Mouse (Mus musculus) intestine, embryonic 15.5 days (tissue): Measurements from ENCODE around the gene Fut7. TPM values are rescaled to one million over a fixed set of nuclear protein-coding genes. Genes with fewer than 3 reads are reported as not detected.
A peak's percentile ranks its signal among the peaks of the same experiment; 100 is the strongest.

Experiments used
- ATAC-seq: fragments of 200-750 bp; cut with Nextera tagmentation; 2 replicates; pipeline ENCODE4 v1.8.0; 2017; ENCODE audit warnings: moderate TSS enrichment, moderate library complexity
- H3K27ac ChIP-seq: fragments of 300-500 bp; sonication (generic); 2 replicates; pipeline ENCODE4 v1.5.1; 2015; ENCODE audit warnings: mild to moderate bottlenecking, inconsistent platforms
- H3K27me3 ChIP-seq: fragments of 300-500 bp; sonication (generic); replicated peaks from 2 replicates; pipeline ENCODE4 v1.6.1; 2015; ENCODE audit warnings: inconsistent platforms
- H3K36me3 ChIP-seq: fragments of 300-500 bp; sonication (generic); 2 replicates; pipeline ENCODE4 v1.6.1; 2015; ENCODE audit warnings: inconsistent platforms
- H3K4me1 ChIP-seq: fragments of 300-500 bp; sonication (generic); replicated peaks from 2 replicates; pipeline ENCODE4 v1.6.1; 2015; ENCODE audit warnings: inconsistent platforms
- H3K4me2 ChIP-seq: fragments of 300-500 bp; sonication (generic); replicated peaks from 2 replicates; pipeline ENCODE4 v1.6.1; 2015; ENCODE audit warnings: mild to moderate bottlenecking, inconsistent platforms
- H3K4me3 ChIP-seq: fragments of 300-500 bp; sonication (generic); replicated peaks from 2 replicates; pipeline ENCODE4 v1.5.1; 2015; ENCODE audit warnings: inconsistent platforms
- H3K9ac ChIP-seq: fragments of 300-500 bp; sonication (generic); 2 replicates; pipeline ENCODE4 v1.6.1; 2015; ENCODE audit warnings: inconsistent platforms
- H3K9me3 ChIP-seq: fragments of 300-500 bp; sonication (generic); 2 replicates; pipeline ENCODE4 v1.6.1; 2016; ENCODE audit warnings: inconsistent platforms
- WGBS: fragments of 180-500 bp; shearing (Covaris S2); methylation state at CpG from one replicate; pipeline ENCODE4 v1.1.7; 2015; 5-methylcytosine and 5-hydroxymethylcytosine counted together
- polyA plus RNA-seq: library from polyadenylated mRNA; unstranded; fragments of >200 nt; fragmentation: Nextera tagmentation; extraction: Ambion mirVana; gene quantifications from 2 replicates; pipeline ENCODE4 v1.2.1, GENCODE M21; 2015

The Fut7 gene
- polyA plus RNA-seq, 1 experiment from 2014 or later: 0.18 TPM

GRCm38 (mm10) chr2:25465816-25466635 is 43.0 kb downstream of the Fut7 start:
- no peak overlapping the region for H3K9ac ChIP-seq
- no peak for ATAC-seq
- no peaks in the 10 kb centered on the region for H3K36me3 ChIP-seq
- WGBS: 50% methylated on average over 10 of the region's 10 CpGs
- no peaks in the 10 kb centered on the region for H3K27me3 ChIP-seq
- H3K9me3 ChIP-seq: no peaks in the 10 kb centered on the region
- no peak overlapping the region for H3K4me3 ChIP-seq
- H3K4me2 ChIP-seq: no peak overlapping the region
- H3K27ac ChIP-seq: no peak overlapping the region
- peaks cover 22% of the 10 kb centered on the region for H3K4me1 ChIP-seq

GRCm38 (mm10) chr2:25467606-25468303 is 44.7 kb downstream of the Fut7 start:
- ATAC-seq: no peak
- Histone ChIP-seq H3K27me3 (no peaks in the 10 kb centered on the region), H3K9ac (no peak overlapping the region), H3K4me3 (no peak overlapping the region), H3K4me1 (peaks cover 16% of the 10 kb centered on the region), H3K9me3 (no peaks in the 10 kb centered on the region), H3K36me3 (no peaks in the 10 kb centered on the region), H3K4me2 (no peak overlapping the region), H3K27ac (no peak overlapping the region)
- WGBS: 77% methylated on average over 14 of the region's 14 CpGs

- ATAC-seq: peak; percentile 24
- Histone ChIP-seq H3K27ac (no peak overlapping the region), H3K36me3 (no peaks in the 10 kb centered on the region)
Measured at GRCm38 (mm10) chr2:25468962-25469915, 46.2 kb downstream of the Fut7 start.

GRCm38 (mm10) chr2:25469969-25470368 is 46.9 kb downstream of the Fut7 start, which contains the start of gene Ptgds:
Ptgds (minus strand) TSS chr2:25470046.
- ATAC-seq: no peak
- Histone ChIP-seq H3K4me3 (no peak within 1 kb of the TSS), H3K4me2 (no peak within 1 kb of the TSS), H3K36me3 (no peaks in the 10 kb centered on the region), H3K27ac (no peak within 1 kb of the TSS), H3K4me1 (peaks cover 16% of the 10 kb centered on the region), H3K9ac (no peak within 1 kb of the TSS), H3K27me3 (no peaks in the 10 kb centered on the region), H3K9me3 (no peaks in the 10 kb centered on the region)
- WGBS: 52% methylated on average over 6 of the region's 6 CpGs

More at GRCm38 (mm10) chr2:25468962-25469915, 46.2 kb downstream of the Fut7 start:
- Histone ChIP-seq H3K4me1 (peaks cover 16% of the 10 kb centered on the region), H3K9me3 (no peaks in the 10 kb centered on the region), H3K9ac (no peak overlapping the region), H3K27me3 (no peaks in the 10 kb centered on the region), H3K4me2 (0 out of 2 replicates have a peak overlapping the region, but pooled peaks have one; percentile 3), H3K4me3 (no peak overlapping the region)
- 73% methylated on average over 10 of the region's 10 CpGs for WGBS

- Histone ChIP-seq H3K9ac (no peak overlapping the region), H3K36me3 (no peaks in the 10 kb centered on the region), H3K4me3 (no peak overlapping the region), H3K27ac (no peak overlapping the region), H3K27me3 (no peaks in the 10 kb centered on the region), H3K4me1 (peaks cover 11% of the 10 kb centered on the region; the same call in 1 of the 2 replicates), H3K4me2 (no peak overlapping the region), H3K9me3 (no peaks in the 10 kb centered on the region)
- ATAC-seq: no peak
- WGBS: 75% methylated on average over 2 of the region's 2 CpGs
Measured at GRCm38 (mm10) chr2:25472550-25472949, 49.5 kb downstream of the Fut7 start.

Other genes with a start within 250 kb of the Fut7 start
- gene Nrarp, start 242.5 kb upstream of the Fut7 start, polyA plus RNA-seq: 14.3 and 19.3 TPM in 2 replicates
- gene Tor4a, start 226.4 kb upstream of the Fut7 start, polyA plus RNA-seq: 16.4 and 18.5 TPM in 2 replicates
- gene Nelfb, start 211.8 kb upstream of the Fut7 start, polyA plus RNA-seq: 94.8 and 106 TPM in 2 replicates
- gene Stpg3, start 208.6 kb upstream of the Fut7 start, polyA plus RNA-seq: not detected in 2 replicates
- not detected in 2 replicates for gene Fam166a, start 204.5 kb upstream of the Fut7 start, polyA plus RNA-seq
- gene Tubb4b, start 198.6 kb upstream of the Fut7 start, polyA plus RNA-seq: 600 and 657 TPM in 2 replicates
- gene Slc34a3, start 188.9 kb upstream of the Fut7 start, polyA plus RNA-seq: 5.0 and 5.6 TPM in 2 replicates
- 0.14 and 0.29 TPM in 2 replicates for gene Rnf224, start 186.5 kb upstream of the Fut7 start, polyA plus RNA-seq
- 19.0 and 24.8 TPM in 2 replicates for gene Rnf208, start 181.0 kb upstream of the Fut7 start, polyA plus RNA-seq
- gene Cysrt1, start 180.8 kb upstream of the Fut7 start, polyA plus RNA-seq: 1.4 and 2.3 TPM in 2 replicates
- 4.3 and 5.5 TPM in 2 replicates for gene AL732309.1, start 176.4 kb upstream of the Fut7 start, polyA plus RNA-seq
- gene Tmem203, start 167.8 kb upstream of the Fut7 start, polyA plus RNA-seq: 22.8 and 23.2 TPM in 2 replicates
- gene Tprn, start 160.6 kb upstream of the Fut7 start, polyA plus RNA-seq: 20.7 and 23.6 TPM in 2 replicates
- gene Ssna1, start 150.8 kb upstream of the Fut7 start, polyA plus RNA-seq: 200 and 212 TPM in 2 replicates
- 95.8 and 103 TPM in 2 replicates for gene Anapc2, start 150.8 kb upstream of the Fut7 start, polyA plus RNA-seq
- gene Tmem210, start 135.1 kb upstream of the Fut7 start, polyA plus RNA-seq: not detected in 2 replicates
- 0.43 and 1.8 TPM in 2 replicates for gene Lrrc26, start 133.4 kb upstream of the Fut7 start, polyA plus RNA-seq
- 1.4 TPM in 2 replicates for gene Grin1, start 104.1 kb upstream of the Fut7 start, polyA plus RNA-seq
- gene Man1b1, start 90.9 kb upstream of the Fut7 start, polyA plus RNA-seq: 40.2 and 40.8 TPM in 2 replicates
- gene Dpp7, start 66.9 kb upstream of the Fut7 start, polyA plus RNA-seq: 46.0 and 48.6 TPM in 2 replicates
- 105 and 122 TPM in 2 replicates for gene Uap1l1, start 57.6 kb upstream of the Fut7 start, polyA plus RNA-seq
- 46.8 and 48.8 TPM in 2 replicates for gene Sapcd2, start 50.9 kb upstream of the Fut7 start, polyA plus RNA-seq
- 12.1 and 15.6 TPM in 2 replicates for gene Entpd2, start 27.4 kb upstream of the Fut7 start, polyA plus RNA-seq
- 40.9 and 48.2 TPM in 2 replicates for gene Npdc1, start 23.9 kb upstream of the Fut7 start, polyA plus RNA-seq
- 2.8 and 3.7 TPM in 2 replicates for gene Abca2, start 5.4 kb downstream of the Fut7 start, polyA plus RNA-seq
- 2.2 and 3.0 TPM in 2 replicates for gene Clic3, start 33.6 kb downstream of the Fut7 start, polyA plus RNA-seq
- gene Paxx, start 37.8 kb downstream of the Fut7 start, polyA plus RNA-seq: 28.0 and 33.2 TPM in 2 replicates
- 4.6 and 5.8 TPM in 2 replicates for gene Ptgds, start 46.8 kb downstream of the Fut7 start, polyA plus RNA-seq
- not detected in 2 replicates for gene Lcn12, start 70.6 kb downstream of the Fut7 start, polyA plus RNA-seq
- 57.5 and 65.2 TPM in 2 replicates for gene Fbxw5, start 77.5 kb downstream of the Fut7 start, polyA plus RNA-seq
- 5.4 and 8.3 TPM in 2 replicates for gene C8g, start 78.5 kb downstream of the Fut7 start, polyA plus RNA-seq
- 26.7 and 32.4 TPM in 2 replicates for gene Traf2, start 123.7 kb downstream of the Fut7 start, polyA plus RNA-seq
- gene Edf1, start 134.6 kb downstream of the Fut7 start, polyA plus RNA-seq: 339 and 367 TPM in 2 replicates
- 297 and 389 TPM in 2 replicates for gene Mamdc4, start 151.6 kb downstream of the Fut7 start, polyA plus RNA-seq
- 163 and 190 TPM in 2 replicates for gene Phpt1, start 152.0 kb downstream of the Fut7 start, polyA plus RNA-seq
- 1.7 and 2.9 TPM in 2 replicates for gene Ajm1, start 158.5 kb downstream of the Fut7 start, polyA plus RNA-seq
- 65.5 and 69.7 TPM in 2 replicates for gene Rabl6, start 185.3 kb downstream of the Fut7 start, polyA plus RNA-seq
- 0.13 and 0.16 TPM in 2 replicates for gene Ccdc183, start 194.4 kb downstream of the Fut7 start, polyA plus RNA-seq
- 22.2 and 23.8 TPM in 2 replicates for gene Tmem141, start 198.7 kb downstream of the Fut7 start, polyA plus RNA-seq
- gene Fcna, start 204.8 kb downstream of the Fut7 start, polyA plus RNA-seq: 3.5 and 4.7 TPM in 2 replicates
- gene Lcn8, start 229.9 kb downstream of the Fut7 start, polyA plus RNA-seq: not detected in 2 replicates
- gene Lcn5, start 234.7 kb downstream of the Fut7 start, polyA plus RNA-seq: not detected in 2 replicates